Mouse (Mus musculus): ENCODE measurements around the gene Cds1. TPM values are rescaled to one million over a fixed set of nuclear protein-coding genes. Genes with fewer than 3 reads are reported as not detected.

Cds1 gene
- total and polyA plus RNA-seq, 3 experiments, result not detected

- Histone ChIP-seq H3K36me3 (replicated peaks) (no peaks in the 10 kb centered on the region), H3K9me3 (replicated peaks) (peaks cover 83% of the 10 kb centered on the region), H3K27me3 (ENCODE audit: insufficient read depth, low read length) (no peaks in the 10 kb centered on the region), H3K4me1 (ENCODE audit: insufficient read depth, low read depth, low read length) (no peaks in the 10 kb centered on the region), H3K4me3 (ENCODE audit: low read depth, low read length) (no peak overlapping the region)
- TF ChIP-seq POLR2AphosphoS5 (IDR thresholded peaks at IDR 0.05; ENCODE audit: insufficient replicate concordance, low read depth, low read length) (no peak), GATA2 (IDR thresholded peaks at IDR 0.05; ENCODE audit: borderline replicate concordance, low read depth, low read length) (no peak), CTCF (IDR thresholded peaks at IDR 0.05; ENCODE audit: low read depth, low read length) (no peak), TAL1 (conservative IDR thresholded peaks at IDR 0.05; ENCODE audit: low read depth, low read length) (no peak), GATA1 (IDR thresholded peaks at IDR 0.05; ENCODE audit: borderline replicate concordance, low read length) (no peak)
- no peak for DNase-seq (ENCODE audit: low spot score)
- no peak for ATAC-seq (ENCODE audit: extremely low read depth, insufficient number of reproducible peaks, low FRiP score, poor library complexity, severe bottlenecking)
Measured at GRCm38 (mm10) chr5:101819844-101820243, 54.9 kb downstream of the Cds1 start.

- H3K4me1 ChIP-seq (ENCODE audit: insufficient read depth, low read depth, low read length), result no peaks in the 10 kb centered on the region
- no peaks in the 10 kb centered on the region for H3K27me3 ChIP-seq (ENCODE audit: insufficient read depth, low read length)
- ATAC-seq (ENCODE audit: extremely low read depth, insufficient number of reproducible peaks, low FRiP score, poor library complexity, severe bottlenecking), result no peak
- DNase-seq (ENCODE audit: low spot score), result no peak
- H3K36me3 ChIP-seq (replicated peaks), result no peaks in the 10 kb centered on the region
- TF ChIP-seq CTCF (IDR thresholded peaks at IDR 0.05; ENCODE audit: low read depth, low read length), result no peak
- H3K9me3 ChIP-seq (replicated peaks), result peaks cover 84% of the 10 kb centered on the region
- no peak overlapping the region for H3K4me3 ChIP-seq (ENCODE audit: low read depth, low read length)
Measured at GRCm38 (mm10) chr5:101821052-101821451, 56.1 kb downstream of the Cds1 start.

GRCm38 (mm10) chr5:101821491-101822310 is 56.8 kb downstream of the Cds1 start:
- DNase-seq (ENCODE audit: low spot score), result no peak
- no peak overlapping the region for H3K4me3 ChIP-seq (ENCODE audit: low read depth, low read length)

GRCm38 (mm10) chr5:101822311-101822670 is 57.4 kb downstream of the Cds1 start:
- H3K4me3 ChIP-seq (ENCODE audit: low read depth, low read length), result no peak overlapping the region
- TF ChIP-seq TAL1 (conservative IDR thresholded peaks at IDR 0.05; ENCODE audit: low read depth, low read length), result no peak
- no peak for TF ChIP-seq CTCF (IDR thresholded peaks at IDR 0.05; ENCODE audit: low read depth, low read length)
- no peak for TF ChIP-seq GATA2 (IDR thresholded peaks at IDR 0.05; ENCODE audit: borderline replicate concordance, low read depth, low read length)
- no peak for TF ChIP-seq GATA1 (IDR thresholded peaks at IDR 0.05; ENCODE audit: borderline replicate concordance, low read length)
- TF ChIP-seq POLR2AphosphoS5 (IDR thresholded peaks at IDR 0.05; ENCODE audit: insufficient replicate concordance, low read depth, low read length), result no peak
- H3K27me3 ChIP-seq (ENCODE audit: insufficient read depth, low read length), result no peaks in the 10 kb centered on the region
- ATAC-seq (ENCODE audit: extremely low read depth, insufficient number of reproducible peaks, low FRiP score, poor library complexity, severe bottlenecking) (no peak), DNase-seq (ENCODE audit: low spot score) (no peak)
- peaks cover 82% of the 10 kb centered on the region for H3K9me3 ChIP-seq (replicated peaks)
- no peaks in the 10 kb centered on the region for H3K36me3 ChIP-seq (replicated peaks)
- no peaks in the 10 kb centered on the region for H3K4me1 ChIP-seq (ENCODE audit: insufficient read depth, low read depth, low read length)

More at GRCm38 (mm10) chr5:101821491-101822310, 56.8 kb downstream of the Cds1 start:
- TF ChIP-seq GATA1 (IDR thresholded peaks at IDR 0.05; ENCODE audit: borderline replicate concordance, low read length) (no peak), GATA2 (IDR thresholded peaks at IDR 0.05; ENCODE audit: borderline replicate concordance, low read depth, low read length) (no peak), POLR2AphosphoS5 (IDR thresholded peaks at IDR 0.05; ENCODE audit: insufficient replicate concordance, low read depth, low read length) (no peak), TAL1 (conservative IDR thresholded peaks at IDR 0.05; ENCODE audit: low read depth, low read length) (no peak), CTCF (IDR thresholded peaks at IDR 0.05; ENCODE audit: low read depth, low read length) (no peak)
- ATAC-seq (ENCODE audit: extremely low read depth, insufficient number of reproducible peaks, low FRiP score, poor library complexity, severe bottlenecking), result no peak
- peaks cover 82% of the 10 kb centered on the region for H3K9me3 ChIP-seq (replicated peaks)
- H3K4me1 ChIP-seq (ENCODE audit: insufficient read depth, low read depth, low read length), result no peaks in the 10 kb centered on the region
- H3K36me3 ChIP-seq (replicated peaks), result no peaks in the 10 kb centered on the region
- no peaks in the 10 kb centered on the region for H3K27me3 ChIP-seq (ENCODE audit: insufficient read depth, low read length)

GRCm38 (mm10) chr5:101825111-101825911 is 60.4 kb downstream of the Cds1 start:
- H3K27me3 ChIP-seq (ENCODE audit: insufficient read depth, low read length), result no peaks in the 10 kb centered on the region
- no peaks in the 10 kb centered on the region for H3K4me1 ChIP-seq (ENCODE audit: insufficient read depth, low read depth, low read length)
- DNase-seq (ENCODE audit: low spot score), result no peak
- H3K4me3 ChIP-seq (ENCODE audit: low read depth, low read length), result no peak overlapping the region
- peaks cover 88% of the 10 kb centered on the region for H3K9me3 ChIP-seq (replicated peaks)
- TF ChIP-seq TAL1 (conservative IDR thresholded peaks at IDR 0.05; ENCODE audit: low read depth, low read length), result no peak
- no peak for TF ChIP-seq GATA2 (IDR thresholded peaks at IDR 0.05; ENCODE audit: borderline replicate concordance, low read depth, low read length)
- no peak for TF ChIP-seq CTCF (IDR thresholded peaks at IDR 0.05; ENCODE audit: low read depth, low read length)
- TF ChIP-seq POLR2AphosphoS5 (IDR thresholded peaks at IDR 0.05; ENCODE audit: insufficient replicate concordance, low read depth, low read length), result no peak
- TF ChIP-seq GATA1 (IDR thresholded peaks at IDR 0.05; ENCODE audit: borderline replicate concordance, low read length), result no peak
- no peaks in the 10 kb centered on the region for H3K36me3 ChIP-seq (replicated peaks)
- ATAC-seq (ENCODE audit: extremely low read depth, insufficient number of reproducible peaks, low FRiP score, poor library complexity, severe bottlenecking), result no peak

- Histone ChIP-seq H3K9me3 (replicated peaks) (peaks cover 87% of the 10 kb centered on the region), H3K27me3 (ENCODE audit: insufficient read depth, low read length) (no peaks in the 10 kb centered on the region), H3K4me1 (ENCODE audit: insufficient read depth, low read depth, low read length) (no peaks in the 10 kb centered on the region), H3K36me3 (replicated peaks) (no peaks in the 10 kb centered on the region), H3K4me3 (ENCODE audit: low read depth, low read length) (no peak overlapping the region)
- no peak for TF ChIP-seq TAL1 (conservative IDR thresholded peaks at IDR 0.05; ENCODE audit: low read depth, low read length)
- no peak for TF ChIP-seq POLR2AphosphoS5 (IDR thresholded peaks at IDR 0.05; ENCODE audit: insufficient replicate concordance, low read depth, low read length)
- no peak for TF ChIP-seq CTCF (IDR thresholded peaks at IDR 0.05; ENCODE audit: low read depth, low read length)
- TF ChIP-seq GATA1 (IDR thresholded peaks at IDR 0.05; ENCODE audit: borderline replicate concordance, low read length), result no peak
- no peak for TF ChIP-seq GATA2 (IDR thresholded peaks at IDR 0.05; ENCODE audit: borderline replicate concordance, low read depth, low read length)
- ATAC-seq (ENCODE audit: extremely low read depth, insufficient number of reproducible peaks, low FRiP score, poor library complexity, severe bottlenecking) (no peak), DNase-seq (ENCODE audit: low spot score) (no peak)
Measured at GRCm38 (mm10) chr5:101826531-101826970, 61.6 kb downstream of the Cds1 start.
